Mouse (Mus musculus): ENCODE data around the gene Dph1. TPM values are rescaled to one million over a fixed set of nuclear protein-coding genes. Genes with fewer than 3 reads are reported as not detected.

Gene Dph1
- polyA plus RNA-seq, 1 experiment from 2014 or later, result 21.3 TPM

- Histone ChIP-seq H3K4me1 (peaks cover 37% of the 10 kb centered on the region), H3K27me3 (replicated peaks) (peaks cover 9% of the 10 kb centered on the region), H3K9ac (peak overlapping the region; percentile 63), H3K4me2 (peak overlapping the region; percentile 50), H3K36me3 (no peaks in the 10 kb centered on the region), H3K4me3 (peak overlapping the region; percentile 11; the same call in 1 of the 2 replicates), H3K9me3 (no peaks in the 10 kb centered on the region), H3K27ac (replicated peaks) (peak overlapping the region; percentile 69)
- WGBS, result 26% methylated on average over 9 of the region's 9 CpGs
- ATAC-seq (ENCODE audit: extremely low read depth, insufficient number of reproducible peaks, low FRiP score, low TSS enrichment), result no peak
These were observed 29.1 kb upstream of the Dph1 start for GRCm38 (mm10) chr11:75220115-75220514.

GRCm38 (mm10) chr11:75214081-75214950 lies 23.3 kb upstream of the Dph1 start:
- Histone ChIP-seq H3K4me3 (peak overlapping the region; percentile 45), H3K36me3 (no peaks in the 10 kb centered on the region), H3K27ac (replicated peaks) (peak overlapping the region; percentile 99), H3K27me3 (replicated peaks) (peaks cover 23% of the 10 kb centered on the region), H3K9me3 (no peaks in the 10 kb centered on the region), H3K4me2 (peak overlapping the region; percentile 74), H3K4me1 (peaks cover 71% of the 10 kb centered on the region), H3K9ac (peak overlapping the region; percentile 79)
- no peak for ATAC-seq (ENCODE audit: extremely low read depth, insufficient number of reproducible peaks, low FRiP score, low TSS enrichment)
- WGBS, result 21% methylated on average over 12 of the region's 13 CpGs

- peak overlapping the region; percentile 79 for H3K9ac ChIP-seq
- no peaks in the 10 kb centered on the region for H3K36me3 ChIP-seq
- peaks cover 23% of the 10 kb centered on the region for H3K27me3 ChIP-seq (replicated peaks)
- ATAC-seq (ENCODE audit: extremely low read depth, insufficient number of reproducible peaks, low FRiP score, low TSS enrichment), result no peak
- H3K4me1 ChIP-seq, result peaks cover 79% of the 10 kb centered on the region
- H3K9me3 ChIP-seq, result no peaks in the 10 kb centered on the region
- peak overlapping the region; percentile 74 for H3K4me2 ChIP-seq
- H3K4me3 ChIP-seq, result peak overlapping the region; percentile 45
- peak overlapping the region; percentile 99 for H3K27ac ChIP-seq (replicated peaks)
- 6% methylated on average over 34 of the region's 35 CpGs for WGBS
These were observed 22.5 kb upstream of the Dph1 start for GRCm38 (mm10) chr11:75213372-75214080.

GRCm38 (mm10) chr11:75212876-75213275 lies 21.8 kb upstream of the Dph1 start:
- Histone ChIP-seq H3K27ac (replicated peaks) (peak overlapping the region; percentile 99), H3K9me3 (no peaks in the 10 kb centered on the region), H3K4me2 (peak overlapping the region; percentile 52), H3K36me3 (no peaks in the 10 kb centered on the region), H3K27me3 (replicated peaks) (peaks cover 23% of the 10 kb centered on the region), H3K4me3 (no peak overlapping the region), H3K4me1 (peaks cover 84% of the 10 kb centered on the region), H3K9ac (peak overlapping the region; percentile 75; the same call in 1 of the 2 replicates)
- ATAC-seq (ENCODE audit: extremely low read depth, insufficient number of reproducible peaks, low FRiP score, low TSS enrichment), result no peak
- 42% methylated on average over 3 of the region's 3 CpGs for WGBS

GRCm38 (mm10) chr11:75212031-75212667 lies 21.1 kb upstream of the Dph1 start:
- H3K4me1 ChIP-seq, result peaks cover 84% of the 10 kb centered on the region
- no peaks in the 10 kb centered on the region for H3K9me3 ChIP-seq
- H3K36me3 ChIP-seq, result no peaks in the 10 kb centered on the region
- H3K27ac ChIP-seq (replicated peaks), result peak overlapping the region; percentile 99
- peak overlapping the region; percentile 52 for H3K4me2 ChIP-seq
- peak overlapping the region; percentile 75 for H3K9ac ChIP-seq
- peaks cover 23% of the 10 kb centered on the region for H3K27me3 ChIP-seq (replicated peaks)
- ATAC-seq (ENCODE audit: extremely low read depth, insufficient number of reproducible peaks, low FRiP score, low TSS enrichment), result peak; percentile 7; the same call in 1 of the 2 replicates
- 34% methylated on average over 8 of the region's 8 CpGs for WGBS
- 0 out of 2 replicates have a peak overlapping the region, but pooled peaks have one; percentile 8 for H3K4me3 ChIP-seq

GRCm38 (mm10) chr11:75210755-75211154 lies 19.7 kb upstream of the Dph1 start:
- ATAC-seq (ENCODE audit: extremely low read depth, insufficient number of reproducible peaks, low FRiP score, low TSS enrichment), result no peak
- 62% methylated on average over 6 of the region's 6 CpGs for WGBS
- H3K4me2 ChIP-seq, result no peak overlapping the region
- H3K27ac ChIP-seq (replicated peaks), result peak overlapping the region; percentile 99
- no peaks in the 10 kb centered on the region for H3K9me3 ChIP-seq
- H3K4me1 ChIP-seq, result peaks cover 77% of the 10 kb centered on the region
- H3K27me3 ChIP-seq (replicated peaks), result peaks cover 17% of the 10 kb centered on the region; the same call in 1 of the 2 replicates
- H3K4me3 ChIP-seq, result no peak overlapping the region
- peak overlapping the region; percentile 21; the same call in 1 of the 2 replicates for H3K9ac ChIP-seq
- no peaks in the 10 kb centered on the region for H3K36me3 ChIP-seq

- ATAC-seq (ENCODE audit: extremely low read depth, insufficient number of reproducible peaks, low FRiP score, low TSS enrichment), result no peak
- H3K4me2 ChIP-seq, result no peak overlapping the region
- peak overlapping the region; percentile 30 for H3K27ac ChIP-seq (replicated peaks)
- no peaks in the 10 kb centered on the region for H3K36me3 ChIP-seq
- no peaks in the 10 kb centered on the region for H3K9me3 ChIP-seq
- no peak overlapping the region for H3K4me3 ChIP-seq
- H3K9ac ChIP-seq, result peak overlapping the region; percentile 47; the same call in 1 of the 2 replicates
- 0 out of 2 replicates have a peak, but pooled peaks cover 14% of the 10 kb centered on the region for H3K27me3 ChIP-seq (replicated peaks)
- 67% methylated on average over 4 of the region's 4 CpGs for WGBS
- H3K4me1 ChIP-seq, result peaks cover 77% of the 10 kb centered on the region
These were observed 19.1 kb upstream of the Dph1 start for GRCm38 (mm10) chr11:75210093-75210492.

GRCm38 (mm10) chr11:75209363-75209762 lies 18.3 kb upstream of the Dph1 start:
- H3K4me1 ChIP-seq, result peaks cover 77% of the 10 kb centered on the region
- H3K27me3 ChIP-seq (replicated peaks), result 0 out of 2 replicates have a peak, but pooled peaks cover 7% of the 10 kb centered on the region
- H3K36me3 ChIP-seq, result no peaks in the 10 kb centered on the region
- no peak for ATAC-seq (ENCODE audit: extremely low read depth, insufficient number of reproducible peaks, low FRiP score, low TSS enrichment)
- 66% methylated on average over 4 of the region's 4 CpGs for WGBS
- H3K4me3 ChIP-seq, result no peak overlapping the region
- no peak overlapping the region for H3K4me2 ChIP-seq
- H3K9ac ChIP-seq, result 0 out of 2 replicates have a peak overlapping the region, but pooled peaks have one; percentile 47
- peak overlapping the region; percentile 30 for H3K27ac ChIP-seq (replicated peaks)
- no peaks in the 10 kb centered on the region for H3K9me3 ChIP-seq

GRCm38 (mm10) chr11:75206347-75206746 lies 15.3 kb upstream of the Dph1 start:
- Histone ChIP-seq H3K4me3 (no peak overlapping the region), H3K4me1 (peaks cover 78% of the 10 kb centered on the region), H3K9me3 (no peaks in the 10 kb centered on the region), H3K27ac (replicated peaks) (no peak overlapping the region), H3K9ac (no peak overlapping the region), H3K36me3 (no peaks in the 10 kb centered on the region), H3K27me3 (replicated peaks) (no peaks in the 10 kb centered on the region), H3K4me2 (no peak overlapping the region)
- ATAC-seq (ENCODE audit: extremely low read depth, insufficient number of reproducible peaks, low FRiP score, low TSS enrichment), result no peak
- WGBS, result 83% methylated on average over 4 of the region's 4 CpGs

GRCm38 (mm10) chr11:75204472-75204871 lies 13.4 kb upstream of the Dph1 start:
- peaks cover 66% of the 10 kb centered on the region for H3K4me1 ChIP-seq

GRCm38 (mm10) chr11:75203926-75204325 lies 12.9 kb upstream of the Dph1 start:
- H3K36me3 ChIP-seq, result no peaks in the 10 kb centered on the region
- ATAC-seq (ENCODE audit: extremely low read depth, insufficient number of reproducible peaks, low FRiP score, low TSS enrichment), result no peak
- H3K4me2 ChIP-seq, result no peak overlapping the region
- H3K9ac ChIP-seq, result no peak overlapping the region
- peaks cover 60% of the 10 kb centered on the region for H3K4me1 ChIP-seq
- 73% methylated on average over 4 of the region's 4 CpGs for WGBS
- no peaks in the 10 kb centered on the region for H3K27me3 ChIP-seq (replicated peaks)
- H3K9me3 ChIP-seq, result no peaks in the 10 kb centered on the region
- peak overlapping the region; percentile 6; the same call in 1 of the 2 replicates for H3K27ac ChIP-seq (replicated peaks)
- no peak overlapping the region for H3K4me3 ChIP-seq

More at GRCm38 (mm10) chr11:75204472-75204871, 13.4 kb upstream of the Dph1 start:
- H3K4me3 ChIP-seq, result no peak overlapping the region
- no peaks in the 10 kb centered on the region for H3K36me3 ChIP-seq
- 49% methylated on average over 9 of the region's 9 CpGs for WGBS
- ATAC-seq (ENCODE audit: extremely low read depth, insufficient number of reproducible peaks, low FRiP score, low TSS enrichment), result no peak
- no peaks in the 10 kb centered on the region for H3K9me3 ChIP-seq
- peak overlapping the region; percentile 6; the same call in 1 of the 2 replicates for H3K27ac ChIP-seq (replicated peaks)
- no peak overlapping the region for H3K4me2 ChIP-seq
- peak overlapping the region; percentile 9 for H3K9ac ChIP-seq
- H3K27me3 ChIP-seq (replicated peaks), result no peaks in the 10 kb centered on the region
